Mouse (Mus musculus) cerebellum, adult 9-11 months (tissue): Measurements from ENCODE around the gene Rnf115.
"Not testable (repeated sequence)": the region's sequence is repeated elsewhere in the genome, so short reads cannot be mapped to it uniquely, and the experiment has no call there.

ENCODE experiments used
- DNase-seq: peaks from one replicate; pipeline ENCODE4 v3.0.0; 2022

The Rnf115 gene

GRCm38 (mm10) chr3:96727343-96727827 lies at the start of gene Rnf115, which contains the start of gene Polr3c:
Gene Rnf115, plus strand, starts transcription at chr3:96727664.
Gene Polr3c, minus strand, starts transcription at chr3:96727628.
- DNase-seq = peak; percentile 97

- no peak for DNase-seq
Observed at GRCm38 (mm10) chr3:96678456-96678855, 49.0 kb upstream of the Rnf115 start.

GRCm38 (mm10) chr3:96679159-96679674 lies 48.2 kb upstream of the Rnf115 start:
- DNase-seq = no peak

DNA sequence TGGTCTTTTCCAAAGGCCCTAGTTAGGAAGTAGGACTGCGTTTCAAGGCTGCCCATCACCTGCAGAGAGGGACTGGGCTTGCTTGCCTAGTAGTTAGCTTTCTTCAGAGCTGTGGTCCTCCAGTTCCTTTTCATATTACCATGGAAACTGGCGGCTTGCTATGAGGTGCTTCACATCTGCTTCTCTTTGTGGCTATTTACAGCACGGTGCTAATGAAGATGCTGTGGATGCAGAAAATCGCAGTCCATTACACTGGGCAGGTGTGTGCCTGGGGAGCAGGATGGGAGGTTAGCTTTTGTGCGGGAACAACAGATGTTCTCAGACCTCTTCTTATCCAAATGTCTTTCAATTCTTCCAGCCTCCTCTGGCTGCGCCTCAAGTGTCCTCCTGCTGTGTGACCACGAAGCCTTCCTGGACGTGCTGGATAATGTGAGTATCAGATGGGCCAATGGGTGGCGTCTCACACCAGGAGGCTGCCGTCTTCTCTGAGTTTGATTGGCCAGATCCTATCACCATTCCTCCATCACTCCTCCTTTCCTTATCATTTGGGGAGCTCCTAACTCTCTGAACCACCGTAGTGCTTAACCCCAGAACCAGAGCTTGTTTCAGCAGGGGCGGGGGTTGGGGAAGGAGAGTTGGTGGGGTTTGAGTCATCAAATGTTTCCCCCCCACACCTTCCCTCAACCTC lies 47.1 kb upstream of the Rnf115 start:
- DNase-seq = no peak

DNA sequence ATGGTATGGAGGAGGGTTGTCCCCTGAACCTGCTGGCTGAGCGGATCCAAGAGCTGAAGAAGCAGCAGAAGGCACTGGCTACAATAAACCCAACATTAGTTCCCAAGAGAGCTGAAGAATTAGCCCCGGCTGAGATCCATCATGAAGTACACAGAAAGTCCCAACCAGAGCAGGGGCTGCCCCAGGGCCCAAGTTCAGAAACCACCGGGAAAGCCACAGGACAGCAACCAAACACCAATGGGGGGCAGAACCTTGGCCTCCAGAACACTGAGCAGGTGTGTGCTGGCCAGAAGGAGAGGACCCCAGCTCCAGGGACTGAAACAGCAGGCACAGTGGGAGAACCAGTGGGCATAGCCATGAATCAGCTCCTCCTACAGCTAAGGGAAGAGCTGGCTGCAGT lies 44.0 kb upstream of the Rnf115 start:
- DNase-seq = no peak

- no peak for DNase-seq
Observed at GRCm38 (mm10) chr3:96684151-96684821, 43.2 kb upstream of the Rnf115 start.

GRCm38 (mm10) chr3:96684822-96685156 lies 42.7 kb upstream of the Rnf115 start:
- DNase-seq = no peak

DNA sequence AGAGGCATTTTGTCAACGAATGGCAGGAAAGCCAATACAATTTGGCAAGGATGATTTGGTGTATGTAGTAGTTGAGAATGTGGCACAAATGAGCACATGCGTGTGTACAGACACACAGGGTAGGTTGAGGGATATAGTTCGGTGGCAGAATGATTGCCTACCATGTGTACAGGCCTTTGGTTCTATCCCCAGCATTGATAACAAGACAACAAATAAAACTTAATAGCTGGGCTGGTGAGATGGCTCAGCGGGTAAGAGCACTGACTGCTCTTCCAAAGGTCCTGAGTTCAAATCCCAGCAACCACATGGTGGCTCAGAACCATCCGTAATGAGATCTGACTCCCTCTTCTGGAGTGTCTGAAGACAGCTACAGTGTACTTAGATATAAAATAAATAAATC lies 41.4 kb upstream of the Rnf115 start:
- DNase-seq = not testable (repeated sequence)

DNA sequence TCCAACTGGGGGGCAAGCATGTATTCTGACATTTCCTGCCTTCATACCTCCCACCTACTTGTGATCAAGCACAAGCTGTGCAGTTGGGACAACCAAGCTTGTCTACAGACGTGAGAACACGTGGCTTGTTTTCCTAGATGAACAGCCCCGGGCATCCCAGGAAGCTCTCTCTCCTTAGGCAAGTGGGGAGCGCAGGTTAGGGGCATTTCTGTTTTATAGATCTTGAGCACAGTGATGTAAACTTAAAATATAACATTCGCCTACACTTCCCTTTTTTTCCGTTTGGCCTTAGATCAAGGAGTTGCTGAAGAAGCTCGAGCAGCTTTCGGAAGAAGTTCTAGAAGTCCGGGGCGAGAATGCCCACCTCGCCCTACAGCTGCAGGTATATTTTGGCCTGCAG lies 38.6 kb upstream of the Rnf115 start:
- DNase-seq = no peak

GRCm38 (mm10) chr3:96690298-96690697 lies 37.2 kb upstream of the Rnf115 start:
- no peak for DNase-seq

GRCm38 (mm10) chr3:96692506-96692905 lies 35.0 kb upstream of the Rnf115 start:
- no peak for DNase-seq

DNA sequence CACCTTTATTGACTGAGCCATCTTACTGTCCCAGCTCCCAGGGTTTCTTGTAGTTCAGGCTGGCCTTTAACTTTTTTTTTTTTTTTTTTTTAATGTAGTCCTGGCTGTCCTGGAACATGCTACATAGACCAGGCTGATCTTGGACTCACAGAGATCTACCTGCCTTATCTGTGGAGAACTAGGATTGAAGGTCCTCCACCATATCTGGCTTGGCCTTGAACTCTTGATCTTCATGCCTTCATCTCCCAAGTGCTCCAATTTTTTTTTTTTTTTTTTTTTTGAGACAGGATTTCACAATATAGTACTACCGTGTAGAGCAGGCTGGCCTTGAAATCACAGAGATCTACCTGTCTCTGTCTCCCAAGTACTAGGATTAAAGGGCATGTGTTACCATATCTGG lies 33.9 kb upstream of the Rnf115 start:
- DNase-seq = no peak

- peak; percentile 64 for DNase-seq
Observed at GRCm38 (mm10) chr3:96696198-96696765, 31.2 kb upstream of the Rnf115 start, which contains the start of gene Pias3. Gene Pias3, plus strand, starts transcription at chr3:96696384.

DNA sequence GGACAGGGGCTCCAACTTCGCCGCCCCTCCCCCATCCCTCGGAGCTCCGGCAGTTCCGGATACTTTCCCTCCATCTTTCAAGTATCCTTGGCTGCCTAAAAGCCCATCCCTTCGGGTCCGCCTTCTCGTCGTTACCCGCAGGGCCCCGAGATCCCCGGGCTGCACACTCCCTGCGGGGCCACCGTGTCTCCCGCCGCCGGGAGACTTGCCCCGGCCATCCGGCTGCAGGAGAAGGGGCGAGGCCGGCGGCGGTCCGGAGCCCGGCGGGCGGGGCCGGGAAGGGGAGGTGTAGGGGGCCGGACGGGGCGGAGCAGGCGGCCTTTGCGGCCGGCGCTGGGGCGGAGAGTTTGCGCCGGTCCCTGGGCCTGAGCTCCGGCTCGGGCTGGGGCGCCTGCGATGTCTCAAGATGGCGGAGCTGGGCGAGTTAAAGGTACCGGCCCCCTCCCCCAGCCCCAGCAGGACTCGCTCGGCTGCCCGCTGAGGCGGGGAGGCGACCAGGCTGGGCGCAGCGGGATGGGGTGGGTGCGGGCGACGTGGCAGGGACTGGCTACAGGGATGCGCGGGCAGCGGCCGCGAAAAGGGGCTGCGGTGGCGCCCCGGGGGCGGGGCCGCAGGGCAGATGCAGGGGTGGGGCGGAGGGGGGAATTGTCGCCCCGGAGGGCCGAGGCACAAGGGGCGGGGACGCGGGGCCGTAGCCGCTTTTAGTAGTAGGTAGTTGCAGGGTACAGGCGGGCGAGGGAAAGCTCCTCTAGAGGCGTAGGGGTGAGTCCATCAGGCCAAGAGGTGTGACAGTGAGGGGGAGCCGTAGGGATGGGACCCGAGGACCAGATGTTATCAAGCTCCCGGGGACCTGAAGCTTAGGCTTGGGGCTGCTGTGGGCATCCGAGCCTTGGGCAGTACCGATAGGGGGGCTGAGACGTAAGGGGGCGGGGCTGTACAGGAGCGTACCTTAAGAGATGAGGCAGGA lies 30.4 kb upstream of the Rnf115 start:
- DNase-seq = peak; percentile 89

DNA sequence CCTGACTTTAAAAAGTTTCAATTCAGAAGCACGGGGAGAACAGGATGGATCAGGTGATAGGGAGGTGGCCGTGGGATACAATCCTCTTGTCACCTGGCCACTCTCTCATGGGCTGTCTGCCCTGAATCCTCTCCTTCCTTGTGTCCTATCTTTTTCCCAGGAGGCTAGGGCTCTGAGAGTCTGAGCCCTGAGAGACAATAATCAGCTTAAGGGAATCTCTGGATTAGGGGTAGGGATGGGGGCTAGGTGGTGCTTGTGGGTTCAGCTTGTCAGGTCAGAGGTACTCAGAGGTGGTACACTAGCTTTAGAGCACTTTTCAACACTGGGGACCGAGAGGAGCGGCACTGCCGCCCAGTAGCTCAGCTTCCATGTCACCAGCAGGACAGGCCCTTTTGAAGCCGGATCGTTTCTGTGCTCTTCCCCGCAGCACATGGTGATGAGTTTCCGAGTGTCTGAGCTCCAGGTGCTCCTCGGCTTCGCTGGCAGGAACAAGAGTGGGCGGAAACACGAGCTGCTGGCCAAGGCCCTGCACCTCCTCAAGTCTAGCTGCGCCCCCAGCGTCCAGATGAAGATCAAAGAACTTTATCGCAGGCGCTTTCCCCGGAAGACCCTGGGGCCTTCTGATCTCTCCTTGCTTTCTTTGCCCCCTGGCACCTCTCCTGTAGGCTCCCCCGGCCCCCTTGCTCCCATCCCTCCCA lies 28.3 kb upstream of the Rnf115 start:
- DNase-seq = no peak

DNA sequence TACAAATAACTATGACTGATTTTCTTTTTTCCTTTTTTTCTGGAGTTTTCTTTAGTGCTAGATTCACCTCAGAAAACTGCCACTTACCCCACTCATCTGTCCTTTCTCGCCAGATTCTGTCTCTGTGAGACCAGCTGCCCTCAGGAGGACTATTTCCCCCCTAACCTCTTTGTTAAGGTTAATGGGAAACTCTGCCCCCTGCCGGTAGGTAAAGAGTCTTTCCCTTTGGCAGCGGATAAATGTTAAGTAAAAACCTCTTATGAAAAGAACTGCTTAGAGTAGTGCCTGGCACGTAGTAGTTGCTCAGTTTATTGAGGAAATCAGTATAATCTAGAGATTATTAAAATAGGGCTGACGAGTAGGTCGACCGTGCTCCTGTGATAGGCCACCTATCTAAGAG lies 27.1 kb upstream of the Rnf115 start:
- no peak for DNase-seq

DNA sequence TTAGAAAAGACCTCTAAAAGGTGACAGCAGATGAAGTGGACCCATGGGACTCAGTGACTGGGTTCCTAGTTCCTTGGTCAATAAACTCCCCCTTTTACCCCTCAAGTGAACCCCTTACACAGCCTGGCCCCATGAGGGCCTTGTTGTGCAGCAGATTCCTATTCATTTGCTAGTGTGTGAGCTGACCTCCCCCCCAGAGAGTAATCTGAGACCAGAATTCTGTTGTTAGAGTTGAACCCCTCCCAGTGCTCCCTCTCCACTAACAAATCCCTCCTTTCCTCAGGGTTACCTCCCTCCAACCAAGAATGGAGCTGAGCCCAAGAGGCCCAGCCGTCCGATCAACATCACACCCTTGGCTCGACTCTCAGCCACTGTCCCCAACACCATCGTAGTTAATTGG lies 26.5 kb upstream of the Rnf115 start:
- no peak for DNase-seq

- DNase-seq = no peak
Observed at GRCm38 (mm10) chr3:96704778-96705177, 22.7 kb upstream of the Rnf115 start.

DNA sequence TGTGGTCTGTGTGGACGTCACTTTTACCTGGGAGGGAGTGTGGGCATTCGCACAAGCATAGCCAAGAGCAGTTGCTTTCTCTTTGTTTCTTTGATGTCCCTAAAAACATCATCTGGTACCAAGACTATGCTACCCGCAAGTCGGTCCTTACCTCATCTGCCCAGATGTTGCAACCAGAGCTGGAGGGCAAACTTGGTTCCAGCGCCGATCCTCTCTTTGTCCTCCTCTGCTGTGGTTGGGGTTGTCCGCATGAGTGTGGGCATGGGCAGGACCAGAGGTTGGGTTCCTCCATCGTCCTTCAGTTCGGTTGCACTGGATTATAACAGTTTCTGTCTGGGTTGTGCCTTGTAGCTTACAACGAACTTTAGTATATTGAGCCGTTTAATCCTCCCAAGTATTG lies 21.2 kb upstream of the Rnf115 start:
- no peak for DNase-seq

DNA sequence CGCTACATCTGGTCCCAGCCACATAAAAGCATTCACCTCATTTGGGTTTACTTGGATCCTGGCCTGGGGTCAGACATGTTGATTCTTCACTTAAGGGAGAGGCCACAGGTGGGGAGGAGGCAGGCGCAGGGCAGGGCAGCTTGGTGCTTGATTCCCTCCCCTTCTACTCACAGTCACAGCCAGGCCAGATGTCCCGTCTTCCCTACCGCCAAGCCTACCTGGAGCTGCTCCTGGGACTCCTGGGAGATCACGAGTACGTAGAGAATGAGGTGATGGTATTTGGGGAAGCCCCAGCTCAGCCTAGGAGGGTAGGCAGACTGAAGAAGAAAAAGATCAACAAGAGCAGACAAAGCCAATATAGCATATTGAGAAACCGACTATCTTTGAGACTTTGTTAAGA lies 20.5 kb upstream of the Rnf115 start:
- DNase-seq = no peak

GRCm38 (mm10) chr3:96707903-96708683 lies 19.4 kb upstream of the Rnf115 start, which contains the start of gene Nudt17:
Gene Nudt17, minus strand, starts transcription at chr3:96708562.
- peak; percentile 82 for DNase-seq
